Mouse (Mus musculus) splenic B cell, adult 2 months (primary cell): ENCODE results near the gene Rab11fip5.

Source experiments
- DNase-seq: peaks from one replicate; pipeline ENCODE4 v3.0.0-alpha.2; 2011; ENCODE audit warnings: low read depth, low spot score
- H3K27me3 ChIP-seq: 2 replicates; pipeline ENCODE4 v1.6.1; 2012; ENCODE audit warnings: mild to moderate bottlenecking, low read length, moderate library complexity, mixed read lengths; ENCODE audit not compliant: control insufficient read depth, poor library complexity, insufficient read depth, severe bottlenecking
- H3K36me3 ChIP-seq: 2 replicates; pipeline ENCODE4 v1.6.1; 2012; ENCODE audit warnings: mild to moderate bottlenecking, low read length, moderate library complexity, mixed read lengths; ENCODE audit not compliant: control insufficient read depth, poor library complexity, insufficient read depth, severe bottlenecking

Gene Rab11fip5

GRCm38 (mm10) chr6:85368166-85368565 lies 6.3 kb downstream of the Rab11fip5 start:
- H3K36me3 ChIP-seq = no peaks in the 10 kb centered on the region
- no peaks in the 10 kb centered on the region for H3K27me3 ChIP-seq
- no peak for DNase-seq

- Histone ChIP-seq H3K27me3 (no peaks in the 10 kb centered on the region), H3K36me3 (no peaks in the 10 kb centered on the region)
- no peak for DNase-seq
Measured at GRCm38 (mm10) chr6:85366387-85366786, 8.0 kb downstream of the Rab11fip5 start.

- DNase-seq = no peak
- no peaks in the 10 kb centered on the region for H3K36me3 ChIP-seq
- H3K27me3 ChIP-seq = no peaks in the 10 kb centered on the region
Measured at GRCm38 (mm10) chr6:85364439-85364838, 10.0 kb downstream of the Rab11fip5 start.

GRCm38 (mm10) chr6:85363906-85364260 lies 10.6 kb downstream of the Rab11fip5 start:
- Histone ChIP-seq H3K27me3 (no peaks in the 10 kb centered on the region), H3K36me3 (no peaks in the 10 kb centered on the region)
- DNase-seq = no peak

GRCm38 (mm10) chr6:85363231-85363905 lies 11.1 kb downstream of the Rab11fip5 start:
- no peak for DNase-seq
- Histone ChIP-seq H3K36me3 (no peaks in the 10 kb centered on the region), H3K27me3 (no peaks in the 10 kb centered on the region)

- H3K36me3 ChIP-seq = no peaks in the 10 kb centered on the region
- no peaks in the 10 kb centered on the region for H3K27me3 ChIP-seq
- no peak for DNase-seq
Measured at GRCm38 (mm10) chr6:85362610-85363009, 11.8 kb downstream of the Rab11fip5 start.

- DNase-seq = no peak
- H3K36me3 ChIP-seq = no peaks in the 10 kb centered on the region
- H3K27me3 ChIP-seq = no peaks in the 10 kb centered on the region
Measured at GRCm38 (mm10) chr6:85360311-85360710, 14.1 kb downstream of the Rab11fip5 start.

- no peak for DNase-seq
- Histone ChIP-seq H3K27me3 (no peaks in the 10 kb centered on the region), H3K36me3 (no peaks in the 10 kb centered on the region)
Measured at GRCm38 (mm10) chr6:85358877-85359276, 15.6 kb downstream of the Rab11fip5 start.

GRCm38 (mm10) chr6:85356682-85357465 lies 17.6 kb downstream of the Rab11fip5 start:
- Histone ChIP-seq H3K36me3 (no peaks in the 10 kb centered on the region), H3K27me3 (no peaks in the 10 kb centered on the region)
- no peak for DNase-seq

- Histone ChIP-seq H3K27me3 (no peaks in the 10 kb centered on the region), H3K36me3 (no peaks in the 10 kb centered on the region)
- no peak for DNase-seq
Measured at GRCm38 (mm10) chr6:85355753-85356152, 18.7 kb downstream of the Rab11fip5 start.

- DNase-seq = no peak
- H3K36me3 ChIP-seq = no peaks in the 10 kb centered on the region
- H3K27me3 ChIP-seq = no peaks in the 10 kb centered on the region
Measured at GRCm38 (mm10) chr6:85354709-85355108, 19.7 kb downstream of the Rab11fip5 start.

- no peaks in the 10 kb centered on the region for H3K36me3 ChIP-seq
- no peak for DNase-seq
- no peaks in the 10 kb centered on the region for H3K27me3 ChIP-seq
Measured at GRCm38 (mm10) chr6:85353706-85354105, 20.7 kb downstream of the Rab11fip5 start.

- H3K36me3 ChIP-seq = no peaks in the 10 kb centered on the region
- no peak for DNase-seq
- no peaks in the 10 kb centered on the region for H3K27me3 ChIP-seq
Measured at GRCm38 (mm10) chr6:85350157-85350556, 24.3 kb downstream of the Rab11fip5 start.

GRCm38 (mm10) chr6:85349246-85349645 lies 25.2 kb downstream of the Rab11fip5 start:
- Histone ChIP-seq H3K36me3 (no peaks in the 10 kb centered on the region), H3K27me3 (no peaks in the 10 kb centered on the region)
- DNase-seq = no peak

GRCm38 (mm10) chr6:85348133-85348532 lies 26.3 kb downstream of the Rab11fip5 start:
- DNase-seq = no peak
- Histone ChIP-seq H3K36me3 (no peaks in the 10 kb centered on the region), H3K27me3 (no peaks in the 10 kb centered on the region)
